Mouse (Mus musculus): ENCODE results near the gene Mrnip. TPM values are rescaled to one million over a fixed set of nuclear protein-coding genes. Genes with fewer than 3 reads are reported as not detected.
A peak's percentile ranks its signal among the peaks of the same experiment; 100 is the strongest.

Gene Mrnip
- polyA plus RNA-seq, 1 experiment from 2014 or later: 7.9 TPM

- no peak overlapping the region for H3K4me2 ChIP-seq (ENCODE audit: low read depth, low read length)
- no peak overlapping the region for H3K27ac ChIP-seq (ENCODE audit: low read length)
- ATAC-seq (ENCODE audit: low read depth): no peak
- H3K27me3 ChIP-seq (ENCODE audit: control insufficient read depth, insufficient read depth, low read depth, low read length): no peaks in the 10 kb centered on the region
- 80% methylated on average over 6 of the region's 6 CpGs for WGBS (ENCODE audit: insufficient replicate concordance)
- H3K4me1 ChIP-seq (ENCODE audit: control insufficient read depth, low read depth, low read length): peaks cover 57% of the 10 kb centered on the region
- H3K9me3 ChIP-seq (replicated peaks; ENCODE audit: control insufficient read depth, low read length): no peaks in the 10 kb centered on the region
- no peaks in the 10 kb centered on the region for H3K36me3 ChIP-seq (ENCODE audit: control insufficient read depth, insufficient read depth)
- H3K9ac ChIP-seq (ENCODE audit: low read depth, low read length): no peak overlapping the region
- no peak overlapping the region for H3K4me3 ChIP-seq (ENCODE audit: low read depth, low read length)
These were observed 40.4 kb downstream of the Mrnip start for GRCm38 (mm10) chr11:50214631-50215030.

- H3K27me3 ChIP-seq (ENCODE audit: control insufficient read depth, insufficient read depth, low read depth, low read length): no peaks in the 10 kb centered on the region
- peaks cover 60% of the 10 kb centered on the region for H3K4me1 ChIP-seq (ENCODE audit: control insufficient read depth, low read depth, low read length)
- no peaks in the 10 kb centered on the region for H3K9me3 ChIP-seq (replicated peaks; ENCODE audit: control insufficient read depth, low read length)
- no peak for ATAC-seq (ENCODE audit: low read depth)
- H3K36me3 ChIP-seq (ENCODE audit: control insufficient read depth, insufficient read depth): no peaks in the 10 kb centered on the region
- H3K4me2 ChIP-seq (ENCODE audit: low read depth, low read length): peak overlapping the region; percentile 21
- WGBS (ENCODE audit: insufficient replicate concordance): 54% methylated on average over 9 of the region's 9 CpGs
- no peak overlapping the region for H3K4me3 ChIP-seq (ENCODE audit: low read depth, low read length)
- no peak overlapping the region for H3K9ac ChIP-seq (ENCODE audit: low read depth, low read length)
- no peak overlapping the region for H3K27ac ChIP-seq (ENCODE audit: low read length)
These were observed 41.4 kb downstream of the Mrnip start for GRCm38 (mm10) chr11:50215633-50216032.

- Histone ChIP-seq H3K9ac (ENCODE audit: low read depth, low read length) (no peak overlapping the region), H3K27me3 (ENCODE audit: control insufficient read depth, insufficient read depth, low read depth, low read length) (no peaks in the 10 kb centered on the region), H3K4me2 (ENCODE audit: low read depth, low read length) (no peak overlapping the region), H3K4me3 (ENCODE audit: low read depth, low read length) (no peak overlapping the region), H3K27ac (ENCODE audit: low read length) (no peak overlapping the region), H3K4me1 (ENCODE audit: control insufficient read depth, low read depth, low read length) (peaks cover 50% of the 10 kb centered on the region), H3K36me3 (ENCODE audit: control insufficient read depth, insufficient read depth) (no peaks in the 10 kb centered on the region), H3K9me3 (replicated peaks; ENCODE audit: control insufficient read depth, low read length) (no peaks in the 10 kb centered on the region)
- 54% methylated on average over 4 of the region's 4 CpGs for WGBS (ENCODE audit: insufficient replicate concordance)
- ATAC-seq (ENCODE audit: low read depth): no peak
These were observed 42.6 kb downstream of the Mrnip start for GRCm38 (mm10) chr11:50216724-50217366.

GRCm38 (mm10) chr11:50217811-50218210 is 43.6 kb downstream of the Mrnip start:
- Histone ChIP-seq H3K27me3 (ENCODE audit: control insufficient read depth, insufficient read depth, low read depth, low read length) (no peaks in the 10 kb centered on the region), H3K4me3 (ENCODE audit: low read depth, low read length) (no peak overlapping the region), H3K4me1 (ENCODE audit: control insufficient read depth, low read depth, low read length) (peaks cover 49% of the 10 kb centered on the region), H3K4me2 (ENCODE audit: low read depth, low read length) (no peak overlapping the region), H3K9me3 (replicated peaks; ENCODE audit: control insufficient read depth, low read length) (no peaks in the 10 kb centered on the region), H3K36me3 (ENCODE audit: control insufficient read depth, insufficient read depth) (no peaks in the 10 kb centered on the region), H3K27ac (ENCODE audit: low read length) (no peak overlapping the region), H3K9ac (ENCODE audit: low read depth, low read length) (no peak overlapping the region)
- WGBS (ENCODE audit: insufficient replicate concordance): 69% methylated on average over 4 of the region's 4 CpGs
- no peak for ATAC-seq (ENCODE audit: low read depth)

GRCm38 (mm10) chr11:50219833-50220232 is 45.6 kb downstream of the Mrnip start:
- ATAC-seq (ENCODE audit: low read depth): no peak
- Histone ChIP-seq H3K9me3 (replicated peaks; ENCODE audit: control insufficient read depth, low read length) (no peaks in the 10 kb centered on the region), H3K4me3 (ENCODE audit: low read depth, low read length) (no peak overlapping the region), H3K27ac (ENCODE audit: low read length) (no peak overlapping the region), H3K4me1 (ENCODE audit: control insufficient read depth, low read depth, low read length) (peaks cover 52% of the 10 kb centered on the region), H3K4me2 (ENCODE audit: low read depth, low read length) (no peak overlapping the region), H3K27me3 (ENCODE audit: control insufficient read depth, insufficient read depth, low read depth, low read length) (no peaks in the 10 kb centered on the region), H3K9ac (ENCODE audit: low read depth, low read length) (no peak overlapping the region), H3K36me3 (ENCODE audit: control insufficient read depth, insufficient read depth) (no peaks in the 10 kb centered on the region)
- WGBS (ENCODE audit: insufficient replicate concordance): 48% methylated on average over 2 of the region's 2 CpGs

GRCm38 (mm10) chr11:50222559-50223276 is 48.5 kb downstream of the Mrnip start:
- 57% methylated on average over 7 of the region's 7 CpGs for WGBS (ENCODE audit: insufficient replicate concordance)
- H3K27me3 ChIP-seq (ENCODE audit: control insufficient read depth, insufficient read depth, low read depth, low read length): no peaks in the 10 kb centered on the region
- H3K27ac ChIP-seq (ENCODE audit: low read length): no peak overlapping the region
- H3K36me3 ChIP-seq (ENCODE audit: control insufficient read depth, insufficient read depth): no peaks in the 10 kb centered on the region
- no peak overlapping the region for H3K4me3 ChIP-seq (ENCODE audit: low read depth, low read length)
- no peak for ATAC-seq (ENCODE audit: low read depth)
- H3K4me1 ChIP-seq (ENCODE audit: control insufficient read depth, low read depth, low read length): peaks cover 50% of the 10 kb centered on the region
- peak overlapping the region; percentile 80; the same call in 1 of the 2 replicates for H3K4me2 ChIP-seq (ENCODE audit: low read depth, low read length)
- H3K9ac ChIP-seq (ENCODE audit: low read depth, low read length): no peak overlapping the region
- no peaks in the 10 kb centered on the region for H3K9me3 ChIP-seq (replicated peaks; ENCODE audit: control insufficient read depth, low read length)

- peak overlapping the region; percentile 88 for H3K4me3 ChIP-seq (ENCODE audit: low read depth, low read length)
- WGBS (ENCODE audit: insufficient replicate concordance): 4% methylated on average over 17 of the region's 17 CpGs
- no peaks in the 10 kb centered on the region for H3K27me3 ChIP-seq (ENCODE audit: control insufficient read depth, insufficient read depth, low read depth, low read length)
- peak overlapping the region; percentile 80 for H3K4me2 ChIP-seq (ENCODE audit: low read depth, low read length)
- peaks cover 49% of the 10 kb centered on the region for H3K4me1 ChIP-seq (ENCODE audit: control insufficient read depth, low read depth, low read length)
- H3K36me3 ChIP-seq (ENCODE audit: control insufficient read depth, insufficient read depth): no peaks in the 10 kb centered on the region
- no peaks in the 10 kb centered on the region for H3K9me3 ChIP-seq (replicated peaks; ENCODE audit: control insufficient read depth, low read length)
- H3K27ac ChIP-seq (ENCODE audit: low read length): peak overlapping the region; percentile 98
- ATAC-seq (ENCODE audit: low read depth): no peak
- H3K9ac ChIP-seq (ENCODE audit: low read depth, low read length): peak overlapping the region; percentile 97
These were observed 49.8 kb downstream of the Mrnip start for GRCm38 (mm10) chr11:50223783-50224662.

- Histone ChIP-seq H3K9ac (ENCODE audit: low read depth, low read length) (peak overlapping the region; percentile 97), H3K4me1 (ENCODE audit: control insufficient read depth, low read depth, low read length) (peaks cover 52% of the 10 kb centered on the region), H3K27ac (ENCODE audit: low read length) (peak overlapping the region; percentile 98), H3K9me3 (replicated peaks; ENCODE audit: control insufficient read depth, low read length) (no peaks in the 10 kb centered on the region), H3K36me3 (ENCODE audit: control insufficient read depth, insufficient read depth) (no peaks in the 10 kb centered on the region), H3K4me3 (ENCODE audit: low read depth, low read length) (peak overlapping the region; percentile 88), H3K27me3 (ENCODE audit: control insufficient read depth, insufficient read depth, low read depth, low read length) (no peaks in the 10 kb centered on the region), H3K4me2 (ENCODE audit: low read depth, low read length) (peak overlapping the region; percentile 80)
- peak; percentile 91 for ATAC-seq (ENCODE audit: low read depth)
- WGBS (ENCODE audit: insufficient replicate concordance): under 1% methylated on average over 68 of the region's 70 CpGs
These were observed 50.7 kb downstream of the Mrnip start for GRCm38 (mm10) chr11:50224671-50225530.

All from liver, embryonic 16.5 days (tissue).